Mouse (Mus musculus): ENCODE data around the gene Nkx1-1. TPM values are rescaled to one million over a fixed set of nuclear protein-coding genes. Genes with fewer than 3 reads are reported as not detected.

Gene Nkx1-1
- total RNA-seq (2015; ENCODE audit: low replicate concordance) = not detected in 2 replicates
- not detected in 2 replicates for total RNA-seq (2017; ENCODE audit: low replicate concordance)

- ATAC-seq (replicated peaks; ENCODE audit: low FRiP score, poor library complexity, severe bottlenecking) = no peak
Measured at GRCm38 (mm10) chr5:33433201-33434138, at the start of gene Nkx1-1. Gene Nkx1-1, minus strand, starts transcription at chr5:33433976.

DNA sequence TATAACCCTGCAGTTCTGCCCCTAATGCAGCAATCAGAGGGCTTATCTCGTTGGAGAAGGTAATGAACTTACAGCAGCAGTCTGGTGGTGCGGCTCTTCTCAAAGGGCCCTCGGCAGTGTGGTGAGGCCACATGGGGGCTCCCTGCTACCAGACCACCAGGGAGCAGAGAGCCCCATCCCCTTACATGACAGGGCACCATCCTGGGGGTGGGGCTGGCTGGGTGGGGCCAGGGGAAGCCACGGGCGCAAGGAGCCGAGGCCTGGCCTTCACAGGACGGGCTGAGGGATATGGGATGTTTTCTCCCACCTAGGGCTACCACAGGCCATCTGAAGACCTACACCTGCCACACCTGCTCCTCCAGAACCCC lies 47.5 kb upstream of the Nkx1-1 start:
- no peak for ATAC-seq (replicated peaks; ENCODE audit: low FRiP score, poor library complexity, severe bottlenecking)

DNA sequence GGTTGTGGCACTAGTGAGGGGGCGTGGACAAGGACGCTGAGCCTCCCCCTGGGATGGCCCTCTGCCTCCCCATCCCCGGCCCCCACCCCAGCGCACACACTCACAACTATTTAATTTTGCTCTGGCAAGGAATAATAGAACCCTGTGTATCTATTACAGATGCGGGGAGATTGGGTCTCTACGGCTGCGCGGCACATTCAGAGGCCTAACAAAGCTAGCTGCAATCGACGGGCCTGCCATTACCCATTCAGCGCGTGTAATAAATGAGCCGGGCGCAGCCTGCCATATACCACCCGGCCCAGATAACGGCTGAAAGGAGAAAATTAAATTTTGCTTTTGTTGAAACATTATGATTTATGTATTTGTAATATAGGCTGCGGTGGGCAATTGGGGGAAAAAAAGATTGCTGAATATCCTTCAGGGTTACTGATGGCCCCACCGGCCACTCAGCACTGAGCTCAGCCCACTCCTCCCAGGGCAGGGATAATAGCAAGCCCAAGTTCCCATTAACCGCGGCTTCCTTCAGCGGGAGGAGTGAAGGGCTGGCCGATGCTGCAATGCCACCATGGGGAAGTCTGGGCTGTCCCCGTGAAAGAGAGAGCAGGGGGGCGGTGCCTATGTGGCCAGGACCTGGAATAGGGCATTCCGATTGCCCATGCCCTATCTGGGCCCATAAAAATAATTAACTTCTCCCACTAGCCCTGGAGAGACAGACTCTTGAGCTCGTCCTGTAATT lies 47.0 kb upstream of the Nkx1-1 start:
- no peak for ATAC-seq (replicated peaks; ENCODE audit: low FRiP score, poor library complexity, severe bottlenecking)

- ATAC-seq (replicated peaks; ENCODE audit: low FRiP score, poor library complexity, severe bottlenecking) = no peak
Measured at GRCm38 (mm10) chr5:33465464-33465863, 31.7 kb upstream of the Nkx1-1 start.

GRCm38 (mm10) chr5:33464390-33464789 lies 30.6 kb upstream of the Nkx1-1 start:
- no peak for ATAC-seq (replicated peaks; ENCODE audit: low FRiP score, poor library complexity, severe bottlenecking)

DNA sequence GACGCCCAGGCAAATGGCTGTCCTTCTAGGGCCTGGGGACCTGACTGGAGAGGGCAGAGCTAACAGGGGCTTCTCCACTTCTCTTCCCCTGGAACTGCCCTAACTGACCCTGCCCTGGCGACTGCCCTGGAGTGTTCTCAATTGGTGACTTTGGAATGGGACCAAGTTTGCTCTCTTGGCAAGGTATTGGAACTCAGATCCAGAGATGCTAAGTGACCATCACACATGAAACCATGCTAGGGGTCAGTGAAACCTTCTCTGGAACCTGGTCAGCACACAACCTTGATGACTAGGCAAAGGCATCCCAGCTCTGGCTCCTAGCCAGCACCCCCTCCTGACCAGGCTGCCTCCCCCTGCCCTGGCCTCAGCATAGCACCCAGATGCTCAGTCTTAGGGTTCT lies 25.3 kb upstream of the Nkx1-1 start:
- ATAC-seq (replicated peaks; ENCODE audit: low FRiP score, poor library complexity, severe bottlenecking) = no peak

DNA sequence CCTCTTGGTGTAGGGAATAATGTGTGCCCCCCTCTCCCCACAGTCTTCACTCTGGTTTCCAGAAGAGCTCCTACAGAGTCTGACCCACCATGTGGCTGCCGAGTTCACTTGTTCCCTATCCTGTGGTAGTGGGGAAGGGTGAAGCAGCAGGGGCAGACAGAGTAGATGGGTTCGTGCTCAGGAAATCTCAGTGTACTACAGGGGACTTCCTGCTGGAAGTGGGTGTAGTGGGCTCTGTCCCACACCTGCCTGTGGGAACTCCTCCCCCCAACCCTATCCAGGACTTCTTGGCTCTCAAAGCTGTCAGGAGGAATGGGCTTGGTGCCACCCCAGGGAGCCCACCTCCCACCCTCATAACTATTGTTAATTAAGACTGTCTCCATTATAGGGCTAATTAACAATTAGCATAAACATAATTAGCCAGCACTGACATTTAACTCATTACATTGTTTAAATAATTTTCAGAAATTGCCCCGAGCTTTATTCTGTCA lies 24.4 kb upstream of the Nkx1-1 start:
- ATAC-seq (replicated peaks; ENCODE audit: low FRiP score, poor library complexity, severe bottlenecking) = no peak

DNA sequence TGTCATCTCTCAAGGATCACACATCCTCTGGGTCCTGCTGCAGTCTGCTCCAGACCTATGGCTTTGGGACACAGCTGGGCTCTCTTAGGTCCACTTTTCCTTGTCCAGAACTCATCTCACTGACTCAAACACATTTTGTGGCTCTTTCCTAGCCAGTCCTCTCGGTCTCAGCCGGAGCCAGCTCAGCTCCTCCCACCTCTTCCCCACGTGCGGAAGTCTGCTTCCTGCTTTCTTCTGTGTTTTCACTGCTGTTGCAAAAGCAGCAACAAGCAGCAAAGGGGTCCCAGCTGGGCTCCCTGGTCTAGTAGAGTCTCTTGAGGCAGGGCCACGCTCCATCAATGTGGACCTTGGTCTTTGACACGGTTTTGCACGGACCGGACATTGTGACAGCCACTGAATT lies 22.0 kb upstream of the Nkx1-1 start:
- no peak for ATAC-seq (replicated peaks; ENCODE audit: low FRiP score, poor library complexity, severe bottlenecking)

DNA sequence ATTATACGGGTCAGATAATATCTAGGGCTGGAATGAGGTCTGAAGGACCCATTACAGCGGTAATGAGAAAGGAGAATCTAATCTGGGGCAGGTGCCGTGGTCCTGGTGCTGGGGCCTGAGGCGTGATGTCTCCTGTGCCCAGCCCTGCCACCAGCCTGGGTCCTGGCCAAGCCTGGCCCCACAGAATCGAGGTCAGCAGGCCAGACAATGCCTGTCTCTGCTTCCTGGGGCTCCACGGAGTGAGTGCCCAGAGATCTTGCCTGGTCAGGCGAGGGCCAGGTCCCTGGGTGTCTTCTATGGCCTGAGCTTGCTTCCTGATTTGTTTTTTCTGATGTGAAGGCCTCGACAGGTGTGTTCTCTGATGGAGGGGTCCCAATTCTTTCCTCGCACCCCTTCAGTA lies 10.0 kb upstream of the Nkx1-1 start:
- no peak for ATAC-seq (replicated peaks; ENCODE audit: low FRiP score, poor library complexity, severe bottlenecking)

DNA sequence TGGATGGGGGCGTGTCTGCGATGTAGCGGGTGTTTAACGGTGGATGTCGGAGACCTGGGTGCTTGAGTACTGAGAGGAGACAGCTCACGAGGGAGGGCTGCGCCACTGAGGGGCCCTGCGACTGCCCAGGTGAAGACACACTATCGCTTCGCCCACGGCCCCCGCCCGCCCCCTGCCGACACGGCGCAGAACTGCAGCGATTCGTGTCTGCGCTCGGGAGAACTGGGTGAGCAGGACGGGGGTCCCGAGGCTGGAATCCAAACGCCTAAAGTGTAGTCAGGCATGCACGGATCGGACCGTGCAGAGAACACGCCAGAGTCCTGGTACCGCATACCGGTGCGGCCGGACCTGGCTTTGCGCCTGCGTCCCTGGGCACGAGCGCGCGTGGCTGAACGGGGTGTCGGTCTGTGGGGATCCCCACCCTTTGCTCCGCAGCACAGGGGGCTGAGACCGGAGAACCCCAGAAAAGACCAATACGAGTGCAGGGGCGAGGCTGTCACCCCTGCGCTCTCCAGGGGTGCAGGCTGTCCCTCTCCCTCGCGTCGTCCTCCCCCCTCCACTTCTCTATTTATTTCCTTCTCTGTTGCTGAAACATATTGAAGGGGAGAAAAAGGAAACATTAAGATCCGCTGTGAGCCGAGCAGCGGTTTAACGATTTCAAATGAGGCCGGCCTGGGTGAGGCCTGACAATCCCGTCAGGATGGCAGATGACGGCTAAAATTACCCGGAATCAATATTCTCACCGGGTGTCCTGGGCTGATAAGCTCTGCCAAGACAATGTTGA lies 9.3 kb upstream of the Nkx1-1 start:
- no peak for ATAC-seq (replicated peaks; ENCODE audit: low FRiP score, poor library complexity, severe bottlenecking)

- ATAC-seq (replicated peaks; ENCODE audit: low FRiP score, poor library complexity, severe bottlenecking) = no peak
Measured at GRCm38 (mm10) chr5:33438214-33438613, 4.4 kb upstream of the Nkx1-1 start.

- no peak for ATAC-seq (replicated peaks; ENCODE audit: low FRiP score, poor library complexity, severe bottlenecking)
Measured at GRCm38 (mm10) chr5:33435941-33436340, 2.2 kb upstream of the Nkx1-1 start.

GRCm38 (mm10) chr5:33435151-33435550 lies 1.4 kb upstream of the Nkx1-1 start:
- no peak for ATAC-seq (replicated peaks; ENCODE audit: low FRiP score, poor library complexity, severe bottlenecking)

GRCm38 (mm10) chr5:33434141-33434780 lies 485 bp upstream of the Nkx1-1 start:
- ATAC-seq (replicated peaks; ENCODE audit: low FRiP score, poor library complexity, severe bottlenecking) = no peak

DNA sequence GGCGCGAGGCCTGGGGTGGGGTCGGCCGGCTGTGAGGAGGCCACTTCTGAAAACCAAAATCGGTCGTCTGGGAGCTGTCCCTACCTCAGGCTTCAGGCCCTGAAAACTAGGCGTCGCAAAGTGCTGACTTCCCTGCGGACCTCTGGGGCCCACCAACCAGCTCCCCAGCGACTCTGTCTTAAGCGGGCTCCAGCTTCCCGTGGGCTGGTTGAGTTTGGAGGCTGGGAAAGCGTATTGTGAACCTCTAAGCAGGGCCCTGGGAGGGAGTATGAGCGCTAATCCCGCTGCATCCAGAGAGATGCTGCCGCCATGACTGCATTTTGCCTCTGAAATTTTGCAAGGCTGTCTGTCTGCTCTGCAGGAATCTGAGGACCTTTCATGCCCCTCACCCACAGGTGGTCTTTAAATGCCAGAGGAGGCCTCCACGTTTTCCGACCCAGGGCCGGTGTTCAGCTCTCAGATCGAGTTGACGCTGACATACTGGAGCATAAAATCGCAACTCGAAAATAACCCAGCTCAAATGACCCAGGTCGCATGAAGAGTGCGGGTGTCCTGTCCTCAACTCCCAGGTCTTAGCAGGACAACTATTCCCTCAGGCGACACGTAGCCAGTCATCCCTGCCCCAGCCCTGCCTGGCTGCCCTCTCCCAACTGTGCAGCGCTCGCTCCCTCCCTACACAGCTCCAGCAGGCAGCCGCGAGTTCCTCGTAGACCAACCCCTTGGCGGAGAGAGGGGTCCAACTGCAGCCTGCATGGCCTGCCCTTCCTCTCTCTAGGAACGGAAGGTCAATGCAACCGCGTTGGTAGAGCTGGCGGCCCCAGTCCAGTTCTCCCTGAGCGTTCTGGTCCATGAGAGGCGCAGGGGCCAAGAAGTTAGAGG lies 1.5 kb downstream of the Nkx1-1 start:
- ATAC-seq (replicated peaks; ENCODE audit: low FRiP score, poor library complexity, severe bottlenecking) = no peak

- ATAC-seq (replicated peaks; ENCODE audit: low FRiP score, poor library complexity, severe bottlenecking) = no peak
Measured at GRCm38 (mm10) chr5:33431173-33432005, 2.4 kb downstream of the Nkx1-1 start.

GRCm38 (mm10) chr5:33430511-33431172 lies 3.1 kb downstream of the Nkx1-1 start:
- ATAC-seq (replicated peaks; ENCODE audit: low FRiP score, poor library complexity, severe bottlenecking) = no peak
